Mouse (Mus musculus) left cerebral cortex, adult 2 months (tissue): ENCODE results near the gene Tnfsf13. TPM values are rescaled to one million over a fixed set of nuclear protein-coding genes. Genes with fewer than 3 reads are reported as not detected.

ENCODE experiments used
- DNase-seq, 2 experiments: peaks; one replicate each; pipeline ENCODE4 v3.0.0; 2021 to 2022; ENCODE audit warnings: low spot score in 2 of 2, mixed read lengths in 1 of 2; ENCODE audit errors: extremely low spot score in 1 of 2
- H3K27ac ChIP-seq: fragments of 200-600 bp; 2 replicates; pipeline ENCODE4 v1.8.1; 2022
- H3K4me3 ChIP-seq: fragments of 200-600 bp; 2 replicates; pipeline ENCODE4 v1.8.1; 2022
- CTCF ChIP-seq: fragments of 200-600 bp; IDR thresholded peaks from 2 replicates; pipeline ENCODE4 v1.8.1; 2022; ENCODE audit warnings: antibody characterized with exemption, mild to moderate bottlenecking, moderate library complexity
- intact Hi-C: fragments of 180-260 bp; cut with DNase I; formaldehyde crosslinking; loops from one replicate; pipeline ENCODE4 v1.15.1; 2025
- total RNA-seq, 2 experiments: library from RNA; stranded (reverse); gene quantifications; 2 replicates each; pipeline ENCODE4 v1.2.3; 2021

Gene Tnfsf13
- total RNA-seq, 2 experiments from 2014 or later, result 3.3 to 3.8 TPM

DNA sequence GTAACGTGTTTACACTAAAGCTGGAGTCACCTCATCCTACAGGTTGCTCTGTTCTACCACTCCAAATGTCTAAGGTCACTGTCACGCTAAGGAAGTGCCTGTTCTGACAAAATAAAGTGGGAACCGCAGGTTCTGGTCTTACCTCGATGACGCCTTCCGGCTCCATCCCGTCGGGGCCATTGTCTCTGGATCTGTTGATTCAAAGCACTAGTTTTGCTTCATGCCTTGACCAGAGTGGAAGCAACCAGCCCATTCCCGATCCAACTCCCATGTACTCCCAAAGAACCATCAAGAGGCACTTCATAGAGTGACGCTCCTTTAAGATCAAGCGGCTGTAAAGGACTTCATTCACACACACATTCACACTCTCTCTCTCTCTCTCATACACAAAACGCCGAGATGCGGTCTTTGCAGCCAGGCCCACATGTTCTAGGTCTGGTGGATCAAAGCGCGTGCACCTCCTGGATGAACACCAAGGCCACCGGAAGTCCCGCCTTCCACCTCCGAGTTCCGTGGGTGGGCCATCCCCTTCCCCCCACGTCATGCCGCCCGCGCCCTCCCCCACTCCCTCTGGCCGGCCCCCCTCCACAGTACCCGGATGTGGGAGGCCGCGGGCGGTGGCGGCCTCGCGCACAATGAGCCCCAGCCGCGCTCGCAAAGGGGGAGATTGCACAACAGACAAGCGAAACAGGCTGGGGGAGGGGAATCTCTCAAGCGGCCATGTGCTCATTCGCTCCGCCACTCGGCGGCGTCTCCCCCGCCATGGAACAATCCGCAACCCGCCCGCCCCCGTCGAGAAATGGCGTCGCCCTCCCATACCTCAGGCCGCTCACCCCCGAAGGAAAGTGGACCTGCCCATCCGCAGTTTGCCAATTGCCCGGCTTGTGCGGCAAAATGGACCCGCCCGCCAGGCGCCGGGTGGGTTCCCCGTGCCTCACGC, 14.5 kb downstream of the Tnfsf13 start:
- H3K4me3 ChIP-seq, result peak overlapping the region; percentile 75
- DNase-seq, result peak; percentile 88 to 90
- H3K27ac ChIP-seq, result peak overlapping the region; percentile 96
- intact Hi-C loops, result loop anchor here (1.0 kb wide), 1 partner anchor 87 kb away; the partner anchor contains the start of gene Polr2a
- no peak for TF ChIP-seq CTCF

DNA sequence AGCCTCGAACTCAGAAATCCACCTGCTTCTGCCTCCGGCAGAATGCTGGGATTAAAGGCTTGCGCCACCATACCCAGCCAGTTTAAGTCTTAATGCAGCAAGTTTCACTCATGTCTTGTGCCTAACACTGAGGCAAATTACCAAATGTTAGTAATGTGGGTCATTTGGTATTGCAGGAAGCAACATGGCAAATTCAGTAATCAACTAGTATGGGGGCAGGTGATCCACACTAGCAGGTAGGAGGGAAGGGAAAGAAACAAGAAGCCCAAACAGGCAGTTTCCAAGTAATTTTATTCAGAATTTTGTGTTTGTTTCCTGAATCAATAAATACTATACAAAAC, 18.9 kb downstream of the Tnfsf13 start:
- Histone ChIP-seq H3K4me3 (no peak overlapping the region), H3K27ac (no peak overlapping the region)
- intact Hi-C loops, result loop anchor here (10.0 kb wide), 1 partner anchor 252 kb away; the partner anchor contains the start of gene Kdm6b
- no peak for DNase-seq
- TF ChIP-seq CTCF, result no peak

DNA sequence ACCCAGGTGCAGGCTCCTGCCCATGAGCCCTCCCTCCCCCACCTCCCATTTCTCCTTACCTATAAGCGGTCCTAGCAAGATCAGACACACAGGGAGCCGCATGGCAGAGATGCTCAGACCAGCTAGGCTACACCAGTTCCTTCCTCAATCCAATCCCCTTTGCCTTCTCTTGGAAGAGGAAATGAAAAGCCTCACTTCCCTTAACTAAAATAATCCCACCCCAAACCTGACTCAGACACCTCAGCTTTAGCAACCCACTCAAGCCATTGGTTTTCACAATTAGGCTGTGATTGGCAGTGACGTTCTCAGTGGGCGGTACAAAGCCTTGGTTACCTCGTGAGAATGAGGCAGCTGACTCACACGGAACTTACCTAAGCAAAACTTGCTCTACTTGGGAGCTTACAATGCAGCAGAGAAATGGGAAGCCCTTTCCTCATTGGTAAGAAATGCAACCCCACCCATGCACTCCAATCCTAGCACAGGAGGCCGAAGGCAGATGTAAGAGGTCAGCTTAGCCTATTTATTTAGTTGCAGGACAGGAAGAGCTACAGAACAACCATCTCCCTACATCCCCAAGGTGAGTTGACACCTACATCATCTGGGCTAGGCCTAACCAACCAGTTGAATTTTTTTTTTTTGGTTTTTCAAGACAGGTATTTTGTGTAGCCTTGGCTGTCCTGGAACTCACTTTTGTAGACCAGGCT, 19.5 kb downstream of the Tnfsf13 start, which contains the start of gene Cd68:
Gene Cd68 (minus strand): TSS at position 193 of the 704 bp plus-strand sequence.
- intact Hi-C loops, result loop anchor here (10.0 kb wide), 1 partner anchor 251 kb away; the partner anchor contains the start of gene Kdm6b
- no peak within 1 kb of the TSS for H3K4me3 ChIP-seq
- peak; percentile 69 to 73 for DNase-seq
- TF ChIP-seq CTCF, result no peak
- H3K27ac ChIP-seq, result peak within 1 kb of the TSS; percentile 55

DNA sequence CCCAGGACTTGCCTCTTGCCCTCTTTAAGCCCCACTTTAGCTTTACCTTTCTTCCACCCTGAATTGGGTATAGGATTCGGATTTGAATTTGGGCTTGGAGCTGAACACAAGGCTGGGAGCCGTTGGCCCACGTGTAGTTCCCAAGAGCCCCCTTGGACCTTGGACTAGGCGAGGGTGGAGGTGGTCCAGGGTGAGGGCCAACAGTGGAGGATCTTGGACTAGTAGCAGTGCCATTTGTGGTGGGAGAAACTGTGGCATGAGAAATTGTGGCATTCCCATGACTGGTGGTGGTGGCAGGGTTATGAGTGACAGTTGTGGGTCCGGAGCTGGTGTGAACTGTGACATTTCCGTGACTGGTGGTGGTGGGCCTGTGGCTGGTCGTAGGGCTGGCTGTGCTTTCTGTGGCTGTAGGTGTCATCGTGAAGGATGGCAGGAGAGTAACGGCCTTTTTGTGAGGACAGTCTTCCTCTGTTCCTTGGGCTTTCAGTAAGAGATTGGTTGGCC, 20.1 kb downstream of the Tnfsf13 start:
- TF ChIP-seq CTCF, result no peak
- intact Hi-C loops, result loop anchor here (10.0 kb wide), 1 partner anchor 251 kb away; the partner anchor contains the start of gene Kdm6b
- Histone ChIP-seq H3K27ac (peak overlapping the region; percentile 55), H3K4me3 (no peak overlapping the region)
- DNase-seq, result no peak

DNA sequence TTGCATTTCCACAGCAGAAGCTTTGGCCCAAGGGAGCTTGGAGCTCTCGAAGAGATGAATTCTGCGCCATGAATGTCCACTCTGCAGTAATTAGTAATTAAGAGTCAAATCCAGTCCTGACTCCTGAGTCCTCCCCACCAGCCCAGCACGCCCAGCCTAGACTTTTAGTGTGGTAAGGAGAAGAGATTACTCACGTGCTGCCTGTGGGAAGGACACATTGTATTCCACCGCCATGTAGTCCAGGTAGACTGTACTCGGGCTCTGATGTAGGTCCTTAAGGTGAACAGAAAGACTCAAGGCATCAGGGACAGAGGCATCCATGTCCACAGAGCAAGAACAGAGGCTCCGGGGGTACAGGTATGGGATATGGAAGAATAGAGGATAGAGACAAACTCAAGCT, 20.7 kb downstream of the Tnfsf13 start:
- no peak for DNase-seq
- intact Hi-C loops, result loop anchor here (10.0 kb wide), 1 partner anchor 250 kb away; the partner anchor contains the start of gene Kdm6b
- H3K27ac ChIP-seq, result no peak overlapping the region
- H3K4me3 ChIP-seq, result no peak overlapping the region
- no peak for TF ChIP-seq CTCF

DNA sequence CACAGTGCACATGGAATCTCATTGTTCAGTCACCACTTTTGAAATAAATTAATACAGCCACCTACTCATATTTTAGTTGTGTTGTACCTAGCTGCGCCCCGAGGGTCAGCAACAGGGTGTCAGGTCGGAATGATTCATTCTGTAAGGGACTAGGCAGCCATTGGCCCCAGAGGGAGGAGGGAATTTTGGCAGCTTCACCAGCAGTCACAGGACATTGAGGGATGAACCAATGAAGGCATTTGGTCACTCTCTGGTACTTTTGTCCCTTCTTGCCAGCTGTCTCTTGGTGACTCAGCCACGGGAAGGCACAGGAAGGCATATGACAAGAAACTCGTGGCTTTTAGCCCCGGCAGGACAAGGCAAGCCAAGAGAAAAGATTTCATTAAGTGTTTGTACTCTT, 21.8 kb downstream of the Tnfsf13 start:
- Histone ChIP-seq H3K27ac (no peak overlapping the region), H3K4me3 (no peak overlapping the region)
- DNase-seq, result no peak
- no peak for TF ChIP-seq CTCF
- intact Hi-C loops, result loop anchor here (10.0 kb wide), 1 partner anchor 249 kb away; the partner anchor contains the start of gene Kdm6b

DNA sequence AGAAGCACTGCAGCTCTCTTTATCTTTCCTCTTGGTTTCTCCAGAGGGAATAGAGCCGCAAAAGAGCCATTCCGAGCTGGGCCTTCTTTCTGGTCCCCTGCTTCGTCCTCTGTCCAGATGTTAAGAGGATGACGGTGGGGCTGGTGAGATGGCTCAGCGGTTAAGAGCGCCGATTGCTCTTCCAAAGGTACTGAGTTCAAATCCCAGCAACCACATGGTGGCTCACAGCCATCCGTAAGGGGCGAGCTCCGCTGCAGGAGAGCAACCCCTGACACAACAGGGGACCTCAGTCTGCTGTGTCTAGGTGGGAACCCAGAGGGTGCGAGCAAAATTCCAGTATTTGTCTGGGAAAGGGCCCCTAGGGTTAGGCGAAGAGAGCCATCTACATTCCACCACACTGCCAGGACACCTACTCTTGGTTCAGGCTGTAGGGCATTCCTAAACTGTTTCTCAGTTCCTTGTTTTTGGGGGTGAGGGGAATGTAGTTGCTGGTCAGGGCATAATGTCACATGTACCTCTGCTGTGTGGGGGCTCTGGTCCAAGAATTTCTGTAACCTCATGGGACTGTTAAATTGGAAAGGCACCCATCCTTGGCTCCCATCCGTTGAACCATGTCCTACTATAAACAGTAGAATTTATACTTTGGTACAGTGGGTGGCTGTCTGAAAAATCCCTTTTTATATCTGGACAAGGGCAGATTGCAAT, 22.5 kb downstream of the Tnfsf13 start:
- no peak for TF ChIP-seq CTCF
- peak overlapping the region; percentile 96 for H3K27ac ChIP-seq
- H3K4me3 ChIP-seq, result peak overlapping the region; percentile 69
- DNase-seq, result no peak
- intact Hi-C loops, result loop anchor here (1.0 to 10.0 kb wide), 2 partner anchors 31 to 248 kb away; partner anchors contain the start of genes Fxr2 and Kdm6b

DNA sequence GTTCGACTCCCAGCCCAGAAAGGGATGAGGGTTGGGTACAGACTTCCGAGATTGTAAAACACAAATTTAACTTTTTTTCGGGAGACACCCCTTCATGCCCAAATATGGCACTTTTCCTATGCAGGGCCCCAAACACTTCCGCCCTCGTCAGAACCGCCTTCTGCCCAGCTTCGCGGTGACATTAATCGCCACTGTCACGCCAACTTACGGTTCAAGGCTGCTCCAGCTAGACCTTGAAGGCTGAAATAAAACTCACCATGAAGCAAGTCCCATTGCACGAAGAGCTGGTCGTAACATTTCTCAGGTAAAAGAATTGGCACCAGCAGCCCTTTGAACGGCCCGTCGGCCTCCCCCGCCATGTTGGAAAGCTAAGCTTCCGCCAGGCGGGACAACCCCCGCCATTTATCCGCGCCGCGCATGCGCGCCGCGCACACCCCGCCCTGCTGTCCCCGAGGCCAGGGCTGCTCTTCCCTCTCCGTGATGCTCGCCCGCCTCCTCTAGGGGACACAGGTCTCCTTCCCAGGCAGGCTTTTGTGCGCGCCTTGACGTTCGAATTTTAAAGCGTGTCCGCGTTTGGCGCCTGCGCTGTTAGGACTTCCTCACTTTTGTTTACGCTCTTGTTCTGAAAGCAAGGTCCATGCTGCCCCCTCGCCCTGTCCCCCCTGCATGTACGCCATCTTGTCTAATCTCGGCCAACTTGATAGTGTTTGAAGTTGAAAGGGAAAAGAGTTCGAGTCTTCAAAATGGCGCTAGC, 23.2 kb downstream of the Tnfsf13 start, which contains the start of gene Mpdu1:
Gene Mpdu1 (minus strand): TSS at position 430 of the 754 bp plus-strand sequence.
- intact Hi-C loops, result loop anchor here (1.0 to 10.0 kb wide), 2 partner anchors 30 to 248 kb away; partner anchors contain the start of genes Fxr2 and Kdm6b
- H3K27ac ChIP-seq, result peak within 1 kb of the TSS; percentile 96
- peak within 1 kb of the TSS; percentile 69 for H3K4me3 ChIP-seq
- DNase-seq, result peak; percentile 92 to 94
- TF ChIP-seq CTCF, result peak; percentile 43

DNA sequence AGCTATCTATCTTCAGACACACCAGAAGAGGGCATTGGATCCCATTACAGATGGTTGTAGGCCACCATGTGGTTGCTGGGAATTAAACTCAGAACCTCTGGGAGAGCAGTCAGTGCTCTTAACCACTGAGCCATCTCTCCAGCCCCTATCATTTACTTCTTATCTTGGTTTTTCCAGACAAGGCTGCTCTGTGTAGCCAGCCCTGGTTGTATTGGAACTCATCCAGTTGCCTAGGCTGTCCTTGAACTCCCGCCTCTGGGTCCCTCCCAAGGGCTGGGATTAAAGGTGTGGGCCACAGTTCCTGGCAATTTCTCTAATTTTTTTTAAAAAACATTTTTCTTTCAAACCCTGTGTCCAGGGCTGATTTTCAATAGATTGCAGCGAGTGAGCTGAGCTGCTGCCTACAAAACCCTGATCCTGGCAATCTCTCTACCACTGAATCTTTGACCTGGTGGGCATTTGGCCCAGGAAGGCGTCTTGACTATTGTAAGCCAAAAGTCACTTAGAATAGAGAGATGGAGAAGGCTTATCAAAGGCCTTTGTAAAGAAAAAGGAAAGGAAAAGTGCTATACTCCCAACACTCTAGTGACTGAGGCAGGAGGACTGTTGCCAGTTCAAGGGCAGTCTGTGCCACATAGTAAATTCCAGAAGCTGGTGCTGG, 24.2 kb downstream of the Tnfsf13 start:
- H3K27ac ChIP-seq, result peak overlapping the region; percentile 96
- no peak; the same call in 1 of the 2 replicates for TF ChIP-seq CTCF
- DNase-seq, result no peak
- intact Hi-C loops, result loop anchor here (10.0 kb wide), 1 partner anchor 247 kb away; the partner anchor contains the start of gene Kdm6b
- H3K4me3 ChIP-seq, result peak overlapping the region; percentile 69

DNA sequence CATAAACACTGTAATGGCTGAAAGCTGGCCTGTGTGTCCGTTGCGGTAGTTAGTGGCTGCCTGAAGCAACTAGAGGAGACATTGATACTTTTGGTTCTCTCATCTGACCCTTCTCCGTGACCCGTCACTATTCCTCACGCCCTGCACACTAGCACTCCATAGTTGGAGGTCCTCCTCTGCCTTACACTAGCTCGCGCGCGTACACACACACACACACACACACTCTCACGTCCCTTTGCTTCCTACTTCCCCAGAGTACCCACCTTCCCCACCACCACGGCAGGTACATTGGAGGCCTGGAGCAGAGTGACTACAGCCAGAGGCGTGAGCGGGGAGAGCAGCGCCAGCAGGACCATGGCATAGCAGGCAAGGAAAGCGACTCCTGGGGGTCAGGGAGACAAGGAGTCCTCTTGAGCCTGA, 28.1 kb downstream of the Tnfsf13 start:
- TF ChIP-seq CTCF, result no peak
- Histone ChIP-seq H3K4me3 (no peak overlapping the region), H3K27ac (no peak overlapping the region)
- intact Hi-C loops, result no loop called here
- no peak for DNase-seq
